Mouse (Mus musculus) forebrain, embryonic 12.5 days (tissue): ENCODE results near the gene Tpx2. TPM values are rescaled to one million over a fixed set of nuclear protein-coding genes. Genes with fewer than 3 reads are reported as not detected.

Source experiments
- ATAC-seq: fragments of 200-750 bp; cut with Nextera tagmentation; 2 replicates; pipeline ENCODE4 v1.8.0; 2017; ENCODE audit warnings: moderate TSS enrichment; ENCODE audit not compliant: low FRiP score
- H3K27ac ChIP-seq: fragments of 300-500 bp; sonication (generic); 2 replicates; pipeline ENCODE4 v1.5.1; 2016; ENCODE audit warnings: mild to moderate bottlenecking
- H3K27me3 ChIP-seq: fragments of 300-500 bp; sonication (generic); 2 replicates; pipeline ENCODE4 v1.6.1; 2016; ENCODE audit warnings: mild to moderate bottlenecking
- H3K36me3 ChIP-seq: fragments of 300-500 bp; sonication (generic); replicated peaks from 2 replicates; pipeline ENCODE4 v1.6.1; 2016; ENCODE audit warnings: mild to moderate bottlenecking
- H3K4me1 ChIP-seq: fragments of 300-500 bp; sonication (generic); 2 replicates; pipeline ENCODE4 v1.6.1; 2016
- H3K4me2 ChIP-seq: fragments of 300-500 bp; sonication (generic); 2 replicates; pipeline ENCODE4 v1.6.1; 2016; ENCODE audit warnings: mild to moderate bottlenecking, moderate library complexity
- H3K4me3 ChIP-seq: fragments of 300-500 bp; sonication (generic); replicated peaks from 2 replicates; pipeline ENCODE4 v1.5.1; 2016; ENCODE audit warnings: mild to moderate bottlenecking
- H3K9ac ChIP-seq: fragments of 300-500 bp; sonication (generic); 2 replicates; pipeline ENCODE4 v1.6.1; 2016; ENCODE audit warnings: mild to moderate bottlenecking
- H3K9me3 ChIP-seq: fragments of 300-500 bp; sonication (generic); 2 replicates; pipeline ENCODE4 v1.6.1; 2016
- WGBS: fragments of 180-500 bp; shearing (Covaris S2); methylation state at CpG from one replicate; pipeline ENCODE4 v1.1.7; 2016; 5-methylcytosine and 5-hydroxymethylcytosine counted together
- polyA plus RNA-seq: library from polyadenylated mRNA; unstranded; fragments of >200 nt; fragmentation: Nextera tagmentation; extraction: Ambion mirVana; gene quantifications from 2 replicates; pipeline ENCODE4 v1.2.1, GENCODE M21; 2016

The Tpx2 gene
- polyA plus RNA-seq, 1 experiment from 2014 or later: 133 TPM

GRCm38 (mm10) chr2:152928219-152928987, 80.6 kb downstream of the Tpx2 start:
- no peak for ATAC-seq
- Histone ChIP-seq H3K9ac (no peak overlapping the region), H3K4me1 (no peaks in the 10 kb centered on the region), H3K27ac (no peak overlapping the region), H3K27me3 (peaks cover 10% of the 10 kb centered on the region; the same call in 1 of the 2 replicates), H3K4me3 (no peak overlapping the region), H3K9me3 (no peaks in the 10 kb centered on the region), H3K36me3 (no peaks in the 10 kb centered on the region), H3K4me2 (no peak overlapping the region)
- WGBS: 56% methylated on average over 14 of the region's 14 CpGs

GRCm38 (mm10) chr2:152928988-152929370, 81.2 kb downstream of the Tpx2 start:
- H3K4me3 ChIP-seq: no peak overlapping the region
- WGBS: 73% methylated on average over 3 of the region's 3 CpGs
- no peak overlapping the region for H3K27ac ChIP-seq

DNA sequence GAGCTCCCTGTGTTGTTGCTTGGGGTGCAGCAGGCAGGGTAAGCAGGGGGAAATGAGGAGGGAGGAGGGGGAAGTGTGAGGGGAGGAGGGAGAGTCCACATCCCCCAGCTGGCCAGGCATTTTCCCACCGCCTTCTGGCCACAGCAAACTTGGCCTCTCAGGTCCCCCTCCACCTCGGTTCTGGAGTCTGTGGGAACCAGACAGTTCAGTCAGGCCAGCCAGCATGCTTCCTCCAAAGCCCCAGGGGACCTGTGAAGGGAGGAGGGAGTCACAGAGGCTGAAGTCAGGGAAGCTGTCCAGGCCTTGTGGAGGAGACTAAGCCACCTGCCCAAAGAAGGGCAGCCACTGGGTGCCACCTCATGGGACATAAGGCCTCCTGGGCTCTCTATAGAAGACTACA, 82.5 kb downstream of the Tpx2 start:
- no peaks in the 10 kb centered on the region for H3K36me3 ChIP-seq
- H3K9me3 ChIP-seq: no peaks in the 10 kb centered on the region
- H3K4me2 ChIP-seq: no peak overlapping the region
- 63% methylated on average over 2 of the region's 2 CpGs for WGBS
- H3K4me3 ChIP-seq: no peak overlapping the region
- no peak for ATAC-seq
- H3K4me1 ChIP-seq: no peaks in the 10 kb centered on the region
- H3K9ac ChIP-seq: no peak overlapping the region
- peaks cover 10% of the 10 kb centered on the region; the same call in 1 of the 2 replicates for H3K27me3 ChIP-seq
- no peak overlapping the region for H3K27ac ChIP-seq

More at GRCm38 (mm10) chr2:152928988-152929370, 81.2 kb downstream of the Tpx2 start:
- ATAC-seq: no peak
- Histone ChIP-seq H3K4me2 (no peak overlapping the region), H3K27me3 (peaks cover 10% of the 10 kb centered on the region; the same call in 1 of the 2 replicates), H3K4me1 (no peaks in the 10 kb centered on the region), H3K9ac (no peak overlapping the region), H3K9me3 (no peaks in the 10 kb centered on the region), H3K36me3 (no peaks in the 10 kb centered on the region)

GRCm38 (mm10) chr2:152931456-152932160, 83.8 kb downstream of the Tpx2 start:
- no peak for ATAC-seq
- no peak overlapping the region for H3K27ac ChIP-seq
- H3K4me1 ChIP-seq: no peaks in the 10 kb centered on the region
- no peak overlapping the region for H3K4me2 ChIP-seq
- no peak overlapping the region for H3K9ac ChIP-seq
- 79% methylated on average over 12 of the region's 12 CpGs for WGBS
- H3K9me3 ChIP-seq: no peaks in the 10 kb centered on the region
- no peak overlapping the region for H3K4me3 ChIP-seq
- H3K27me3 ChIP-seq: peaks cover 22% of the 10 kb centered on the region
- no peaks in the 10 kb centered on the region for H3K36me3 ChIP-seq

- no peak within 1 kb of the TSS for H3K4me3 ChIP-seq
- 40% methylated on average over 9 of the region's 9 CpGs for WGBS
- no peak within 1 kb of the TSS for H3K27ac ChIP-seq
- peaks cover 24% of the 10 kb centered on the region for H3K27me3 ChIP-seq
- H3K9ac ChIP-seq: no peak within 1 kb of the TSS
- ATAC-seq: no peak
- no peak within 1 kb of the TSS for H3K4me2 ChIP-seq
- H3K9me3 ChIP-seq: no peaks in the 10 kb centered on the region
- H3K36me3 ChIP-seq: no peaks in the 10 kb centered on the region
- no peaks in the 10 kb centered on the region for H3K4me1 ChIP-seq
Measured at GRCm38 (mm10) chr2:152933048-152933447, 85.3 kb downstream of the Tpx2 start, which contains the start of gene Foxs1. Gene Foxs1 (minus strand): TSS chr2:152933208.

GRCm38 (mm10) chr2:152933614-152934013, 85.8 kb downstream of the Tpx2 start:
- WGBS: 32% methylated on average over 5 of the region's 5 CpGs
- no peak overlapping the region for H3K4me3 ChIP-seq
- no peak for ATAC-seq

DNA sequence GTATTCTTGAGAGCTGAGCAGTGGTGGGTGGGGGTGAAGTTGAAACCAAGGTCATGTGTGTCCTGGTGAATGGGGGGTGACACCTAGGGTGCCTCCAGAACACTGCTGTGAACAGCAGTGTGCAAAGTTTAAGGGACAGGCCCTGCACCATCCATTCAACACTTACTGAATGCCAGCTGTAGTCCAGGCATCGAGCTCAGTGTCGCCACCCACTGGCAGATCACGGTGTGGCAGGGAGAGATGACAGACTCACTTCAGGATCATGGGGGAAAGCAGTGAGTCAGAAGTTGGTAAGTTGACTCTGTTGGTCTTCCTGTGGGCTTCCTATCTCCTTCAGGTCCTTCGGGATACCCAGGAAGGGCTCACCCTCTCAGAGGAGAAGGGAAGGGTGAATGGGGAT, 92.1 kb downstream of the Tpx2 start:
- ATAC-seq: no peak
- H3K27me3 ChIP-seq: peaks cover 80% of the 10 kb centered on the region
- 7% methylated on average over 4 of the region's 4 CpGs for WGBS

More at GRCm38 (mm10) chr2:152933614-152934013, 85.8 kb downstream of the Tpx2 start:
- H3K4me1 ChIP-seq: no peaks in the 10 kb centered on the region
- no peak overlapping the region for H3K4me2 ChIP-seq
- H3K27ac ChIP-seq: no peak overlapping the region
- no peaks in the 10 kb centered on the region for H3K9me3 ChIP-seq
- no peak overlapping the region for H3K9ac ChIP-seq
- no peaks in the 10 kb centered on the region for H3K36me3 ChIP-seq
- peaks cover 29% of the 10 kb centered on the region for H3K27me3 ChIP-seq

DNA sequence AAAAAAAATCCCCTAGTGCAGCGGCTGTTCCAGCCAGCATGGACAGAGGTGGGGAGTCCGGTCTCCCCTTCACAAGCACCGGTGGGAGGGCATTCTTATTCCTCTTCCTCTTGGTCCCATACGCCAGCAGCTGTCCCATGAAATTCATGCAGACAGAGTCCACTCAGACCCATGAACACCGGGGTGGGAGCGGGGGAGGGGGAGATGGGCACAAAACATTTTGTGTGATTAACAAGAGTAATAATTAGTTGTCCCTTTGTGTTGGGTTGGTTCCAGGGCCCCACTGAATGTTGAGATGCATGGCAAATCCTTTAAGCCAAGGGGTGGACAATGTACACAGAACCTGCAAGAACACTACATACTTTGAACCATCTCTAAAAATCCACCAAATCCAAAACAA, 93.3 kb downstream of the Tpx2 start:
- no peak for ATAC-seq
- H3K9ac ChIP-seq: no peak overlapping the region
- H3K27ac ChIP-seq: no peak overlapping the region
- H3K4me2 ChIP-seq: no peak overlapping the region
- WGBS: 77% methylated on average over 6 of the region's 6 CpGs
- peaks cover 86% of the 10 kb centered on the region for H3K27me3 ChIP-seq
- no peaks in the 10 kb centered on the region for H3K9me3 ChIP-seq
- peaks cover 16% of the 10 kb centered on the region for H3K4me1 ChIP-seq
- no peak overlapping the region for H3K4me3 ChIP-seq
- H3K36me3 ChIP-seq: no peaks in the 10 kb centered on the region

More for the DNA sequence above, 92.1 kb downstream of the Tpx2 start:
- Histone ChIP-seq H3K4me3 (no peak overlapping the region), H3K9me3 (no peaks in the 10 kb centered on the region), H3K4me1 (peaks cover 16% of the 10 kb centered on the region), H3K27ac (no peak overlapping the region), H3K36me3 (no peaks in the 10 kb centered on the region), H3K9ac (no peak overlapping the region), H3K4me2 (no peak overlapping the region)

- Histone ChIP-seq H3K4me3 (no peak overlapping the region), H3K4me1 (peaks cover 17% of the 10 kb centered on the region), H3K27me3 (peaks cover 83% of the 10 kb centered on the region), H3K4me2 (no peak overlapping the region), H3K36me3 (no peaks in the 10 kb centered on the region), H3K27ac (no peak overlapping the region), H3K9me3 (no peaks in the 10 kb centered on the region), H3K9ac (no peak overlapping the region)
- 43% methylated on average over 7 of the region's 7 CpGs for WGBS
- ATAC-seq: no peak
Measured at GRCm38 (mm10) chr2:152941776-152942175, 94.0 kb downstream of the Tpx2 start.

GRCm38 (mm10) chr2:152942898-152943515, 95.2 kb downstream of the Tpx2 start:
- ATAC-seq: 0 out of 2 replicates have a peak, but pooled peaks have one; percentile 33
- peaks cover 90% of the 10 kb centered on the region for H3K27me3 ChIP-seq

DNA sequence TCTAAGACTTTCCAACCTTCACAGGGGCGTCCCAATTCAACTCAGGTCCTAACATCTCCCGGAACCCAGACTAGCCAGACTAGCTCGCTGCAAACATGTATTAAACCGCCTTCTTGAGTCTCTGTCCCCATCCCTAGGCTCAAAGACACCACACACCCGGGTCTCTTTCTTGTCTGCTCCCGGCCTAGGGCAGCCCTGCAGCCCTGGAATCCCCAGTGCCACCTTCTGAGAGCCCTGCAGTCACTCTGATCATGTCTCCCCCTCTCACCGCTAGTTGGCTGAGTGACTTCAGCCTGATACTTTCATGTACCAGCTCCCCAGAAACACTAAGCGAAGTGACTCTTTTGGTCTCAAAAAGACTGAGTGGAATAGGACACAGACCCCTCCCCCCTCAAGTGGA, 95.8 kb downstream of the Tpx2 start:
- H3K27me3 ChIP-seq: peaks cover 89% of the 10 kb centered on the region
- no peak overlapping the region for H3K27ac ChIP-seq
- peaks cover 20% of the 10 kb centered on the region for H3K4me1 ChIP-seq
- H3K4me2 ChIP-seq: peak overlapping the region; percentile 84
- H3K4me3 ChIP-seq: peak overlapping the region; percentile 47
- H3K36me3 ChIP-seq: no peaks in the 10 kb centered on the region
- H3K9ac ChIP-seq: no peak overlapping the region
- WGBS: 5% methylated on average over 8 of the region's 8 CpGs
- no peaks in the 10 kb centered on the region for H3K9me3 ChIP-seq
- no peak for ATAC-seq

More at GRCm38 (mm10) chr2:152942898-152943515, 95.2 kb downstream of the Tpx2 start:
- Histone ChIP-seq H3K36me3 (no peaks in the 10 kb centered on the region), H3K9me3 (no peaks in the 10 kb centered on the region), H3K4me1 (peaks cover 20% of the 10 kb centered on the region), H3K4me3 (peak overlapping the region; percentile 47), H3K9ac (peak overlapping the region; percentile 54), H3K27ac (no peak overlapping the region), H3K4me2 (peak overlapping the region; percentile 84)
- WGBS: under 1% methylated on average over 65 of the region's 65 CpGs

GRCm38 (mm10) chr2:152944013-152944412, 96.2 kb downstream of the Tpx2 start:
- WGBS: 65% methylated on average over 9 of the region's 9 CpGs
- Histone ChIP-seq H3K4me3 (no peak overlapping the region), H3K9ac (no peak overlapping the region), H3K4me1 (peaks cover 20% of the 10 kb centered on the region), H3K36me3 (no peaks in the 10 kb centered on the region), H3K4me2 (no peak overlapping the region), H3K27ac (no peak overlapping the region), H3K9me3 (no peaks in the 10 kb centered on the region), H3K27me3 (peaks cover 90% of the 10 kb centered on the region)
- ATAC-seq: no peak
